Mouse (Mus musculus) forebrain, embryonic 12.5 days (tissue): ENCODE data around the gene Ormdl2. TPM values are rescaled to one million over a fixed set of nuclear protein-coding genes. Genes with fewer than 3 reads are reported as not detected.
A peak's percentile ranks its signal among the peaks of the same experiment; 100 is the strongest.

ENCODE experiments used
- ATAC-seq: fragments of 200-750 bp; cut with Nextera tagmentation; 2 replicates; pipeline ENCODE4 v1.8.0; 2017; ENCODE audit warnings: moderate TSS enrichment; ENCODE audit not compliant: low FRiP score
- H3K27ac ChIP-seq: fragments of 300-500 bp; sonication (generic); 2 replicates; pipeline ENCODE4 v1.5.1; 2016; ENCODE audit warnings: mild to moderate bottlenecking
- H3K27me3 ChIP-seq: fragments of 300-500 bp; sonication (generic); 2 replicates; pipeline ENCODE4 v1.6.1; 2016; ENCODE audit warnings: mild to moderate bottlenecking
- H3K36me3 ChIP-seq: fragments of 300-500 bp; sonication (generic); replicated peaks from 2 replicates; pipeline ENCODE4 v1.6.1; 2016; ENCODE audit warnings: mild to moderate bottlenecking
- H3K4me1 ChIP-seq: fragments of 300-500 bp; sonication (generic); 2 replicates; pipeline ENCODE4 v1.6.1; 2016
- H3K4me2 ChIP-seq: fragments of 300-500 bp; sonication (generic); 2 replicates; pipeline ENCODE4 v1.6.1; 2016; ENCODE audit warnings: mild to moderate bottlenecking, moderate library complexity
- H3K4me3 ChIP-seq: fragments of 300-500 bp; sonication (generic); replicated peaks from 2 replicates; pipeline ENCODE4 v1.5.1; 2016; ENCODE audit warnings: mild to moderate bottlenecking
- H3K9ac ChIP-seq: fragments of 300-500 bp; sonication (generic); 2 replicates; pipeline ENCODE4 v1.6.1; 2016; ENCODE audit warnings: mild to moderate bottlenecking
- H3K9me3 ChIP-seq: fragments of 300-500 bp; sonication (generic); 2 replicates; pipeline ENCODE4 v1.6.1; 2016
- WGBS: fragments of 180-500 bp; shearing (Covaris S2); methylation state at CpG from one replicate; pipeline ENCODE4 v1.1.7; 2016; 5-methylcytosine and 5-hydroxymethylcytosine counted together
- polyA plus RNA-seq: library from polyadenylated mRNA; unstranded; fragments of >200 nt; fragmentation: Nextera tagmentation; extraction: Ambion mirVana; gene quantifications from 2 replicates; pipeline ENCODE4 v1.2.1, GENCODE M21; 2016

The Ormdl2 gene
- 47.4 and 53.0 TPM in 2 replicates for polyA plus RNA-seq

- peak; percentile 100 for ATAC-seq
- Histone ChIP-seq H3K27ac (peak within 1 kb of the TSS; percentile 11; the same call in 1 of the 2 replicates), H3K36me3 (peaks cover 40% of the 10 kb centered on the region), H3K4me1 (peaks cover 18% of the 10 kb centered on the region), H3K9me3 (no peaks in the 10 kb centered on the region), H3K27me3 (no peaks in the 10 kb centered on the region), H3K9ac (peak within 1 kb of the TSS; percentile 76), H3K4me2 (peak within 1 kb of the TSS; percentile 78), H3K4me3 (peak within 1 kb of the TSS; percentile 74)
- under 1% methylated on average over 46 of the region's 46 CpGs for WGBS
Measured at GRCm38 (mm10) chr10:128821358-128822056, at the start of gene Ormdl2. Gene Ormdl2, minus strand, starts transcription at chr10:128821645.

GRCm38 (mm10) chr10:128870341-128870740 lies 48.9 kb upstream of the Ormdl2 start:
- H3K4me2 ChIP-seq: no peak overlapping the region
- no peaks in the 10 kb centered on the region for H3K27me3 ChIP-seq
- no peaks in the 10 kb centered on the region for H3K9me3 ChIP-seq
- no peak overlapping the region for H3K27ac ChIP-seq
- no peak overlapping the region for H3K9ac ChIP-seq
- peaks cover 59% of the 10 kb centered on the region for H3K36me3 ChIP-seq
- WGBS: 87% methylated on average over 3 of the region's 3 CpGs
- no peak overlapping the region for H3K4me3 ChIP-seq
- no peaks in the 10 kb centered on the region for H3K4me1 ChIP-seq
- ATAC-seq: no peak

- H3K27me3 ChIP-seq: no peaks in the 10 kb centered on the region
- H3K4me2 ChIP-seq: no peak overlapping the region
- no peak overlapping the region for H3K4me3 ChIP-seq
- no peak for ATAC-seq
- WGBS: 88% methylated on average over 1 of the region's 1 CpGs
- no peak overlapping the region for H3K9ac ChIP-seq
- H3K4me1 ChIP-seq: no peaks in the 10 kb centered on the region
- H3K27ac ChIP-seq: no peak overlapping the region
- H3K9me3 ChIP-seq: no peaks in the 10 kb centered on the region
- H3K36me3 ChIP-seq: peaks cover 43% of the 10 kb centered on the region
Measured at GRCm38 (mm10) chr10:128866518-128866917, 45.1 kb upstream of the Ormdl2 start.

- H3K9ac ChIP-seq: no peak overlapping the region
- no peak for ATAC-seq
- no peaks in the 10 kb centered on the region for H3K9me3 ChIP-seq
- H3K27me3 ChIP-seq: no peaks in the 10 kb centered on the region
- no peak overlapping the region for H3K27ac ChIP-seq
- no peaks in the 10 kb centered on the region for H3K4me1 ChIP-seq
- H3K36me3 ChIP-seq: peaks cover 41% of the 10 kb centered on the region
- no peak overlapping the region for H3K4me3 ChIP-seq
- WGBS: 91% methylated on average over 3 of the region's 3 CpGs
- H3K4me2 ChIP-seq: no peak overlapping the region
Measured at GRCm38 (mm10) chr10:128866042-128866441, 44.6 kb upstream of the Ormdl2 start.

- Histone ChIP-seq H3K27ac (no peak overlapping the region), H3K36me3 (peaks cover 50% of the 10 kb centered on the region)
- no peak for ATAC-seq
Measured at GRCm38 (mm10) chr10:128861176-128861575, 39.7 kb upstream of the Ormdl2 start.

GRCm38 (mm10) chr10:128850339-128850738 lies 28.9 kb upstream of the Ormdl2 start:
- Histone ChIP-seq H3K4me1 (no peaks in the 10 kb centered on the region), H3K27me3 (no peaks in the 10 kb centered on the region), H3K9ac (no peak overlapping the region), H3K27ac (no peak overlapping the region), H3K4me2 (no peak overlapping the region), H3K36me3 (peaks cover 58% of the 10 kb centered on the region), H3K4me3 (no peak overlapping the region), H3K9me3 (no peaks in the 10 kb centered on the region)
- ATAC-seq: no peak
- WGBS: 79% methylated on average over 3 of the region's 3 CpGs

More at GRCm38 (mm10) chr10:128861176-128861575, 39.7 kb upstream of the Ormdl2 start:
- Histone ChIP-seq H3K4me1 (no peaks in the 10 kb centered on the region), H3K27me3 (no peaks in the 10 kb centered on the region), H3K9me3 (no peaks in the 10 kb centered on the region), H3K4me2 (no peak overlapping the region), H3K4me3 (no peak overlapping the region), H3K9ac (no peak overlapping the region)

- Histone ChIP-seq H3K27ac (no peak overlapping the region), H3K27me3 (no peaks in the 10 kb centered on the region), H3K4me3 (no peak overlapping the region), H3K4me2 (no peak overlapping the region), H3K9me3 (no peaks in the 10 kb centered on the region), H3K36me3 (peaks cover 61% of the 10 kb centered on the region), H3K4me1 (no peaks in the 10 kb centered on the region), H3K9ac (no peak overlapping the region)
- 78% methylated on average over 2 of the region's 2 CpGs for WGBS
- ATAC-seq: no peak
Measured at GRCm38 (mm10) chr10:128848426-128848825, 27.0 kb upstream of the Ormdl2 start.

GRCm38 (mm10) chr10:128846664-128847063 lies 25.2 kb upstream of the Ormdl2 start:
- over 99% methylated on average over 4 of the region's 4 CpGs for WGBS
- H3K4me1 ChIP-seq: no peaks in the 10 kb centered on the region
- no peak for ATAC-seq
- H3K4me3 ChIP-seq: no peak overlapping the region
- H3K27ac ChIP-seq: no peak overlapping the region
- no peak overlapping the region for H3K9ac ChIP-seq
- peaks cover 67% of the 10 kb centered on the region for H3K36me3 ChIP-seq
- no peaks in the 10 kb centered on the region for H3K9me3 ChIP-seq
- no peaks in the 10 kb centered on the region for H3K27me3 ChIP-seq
- H3K4me2 ChIP-seq: no peak overlapping the region

GRCm38 (mm10) chr10:128845516-128845915 lies 24.1 kb upstream of the Ormdl2 start:
- Histone ChIP-seq H3K27me3 (no peaks in the 10 kb centered on the region), H3K9me3 (no peaks in the 10 kb centered on the region), H3K4me2 (no peak overlapping the region), H3K4me3 (no peak overlapping the region), H3K27ac (no peak overlapping the region), H3K36me3 (peaks cover 74% of the 10 kb centered on the region), H3K4me1 (no peaks in the 10 kb centered on the region), H3K9ac (no peak overlapping the region)
- WGBS: 41% methylated on average over 2 of the region's 2 CpGs
- no peak for ATAC-seq

GRCm38 (mm10) chr10:128843260-128843659 lies 21.8 kb upstream of the Ormdl2 start:
- Histone ChIP-seq H3K9me3 (no peaks in the 10 kb centered on the region), H3K9ac (no peak overlapping the region), H3K27ac (no peak overlapping the region), H3K4me3 (no peak overlapping the region), H3K4me1 (no peaks in the 10 kb centered on the region), H3K27me3 (no peaks in the 10 kb centered on the region), H3K4me2 (no peak overlapping the region), H3K36me3 (peaks cover 73% of the 10 kb centered on the region)
- ATAC-seq: no peak
- 96% methylated on average over 5 of the region's 5 CpGs for WGBS

GRCm38 (mm10) chr10:128840612-128841011 lies 19.2 kb upstream of the Ormdl2 start:
- no peak for ATAC-seq

GRCm38 (mm10) chr10:128839434-128839833 lies 18.0 kb upstream of the Ormdl2 start:
- no peak overlapping the region for H3K9ac ChIP-seq
- H3K27ac ChIP-seq: no peak overlapping the region
- ATAC-seq: no peak
- H3K4me3 ChIP-seq: no peak overlapping the region
- no peaks in the 10 kb centered on the region for H3K9me3 ChIP-seq
- H3K4me2 ChIP-seq: no peak overlapping the region
- H3K27me3 ChIP-seq: no peaks in the 10 kb centered on the region
- H3K36me3 ChIP-seq: peaks cover 74% of the 10 kb centered on the region
- H3K4me1 ChIP-seq: no peaks in the 10 kb centered on the region

More at GRCm38 (mm10) chr10:128840612-128841011, 19.2 kb upstream of the Ormdl2 start:
- Histone ChIP-seq H3K9me3 (no peaks in the 10 kb centered on the region), H3K4me2 (no peak overlapping the region), H3K4me3 (no peak overlapping the region), H3K4me1 (no peaks in the 10 kb centered on the region), H3K27ac (no peak overlapping the region), H3K27me3 (no peaks in the 10 kb centered on the region), H3K9ac (no peak overlapping the region), H3K36me3 (peaks cover 73% of the 10 kb centered on the region)

- no peak for ATAC-seq
- no peaks in the 10 kb centered on the region for H3K4me1 ChIP-seq
- peaks cover 76% of the 10 kb centered on the region for H3K36me3 ChIP-seq
Measured at GRCm38 (mm10) chr10:128837400-128837799, 16.0 kb upstream of the Ormdl2 start.

More at GRCm38 (mm10) chr10:128837400-128837799, 16.0 kb upstream of the Ormdl2 start:
- H3K9me3 ChIP-seq: no peaks in the 10 kb centered on the region
- H3K4me2 ChIP-seq: no peak overlapping the region
- H3K27ac ChIP-seq: no peak overlapping the region
- no peak overlapping the region for H3K4me3 ChIP-seq
- H3K27me3 ChIP-seq: no peaks in the 10 kb centered on the region
- no peak overlapping the region for H3K9ac ChIP-seq
